Mouse (Mus musculus) ovary, postnatal 36 days (tissue): Measurements from ENCODE around the gene Olfr1089.

Experiments
- DNase-seq: peaks from one replicate; pipeline ENCODE4 v3.0.0; 2022; ENCODE audit warnings: low spot score, mixed read lengths

Gene Olfr1089

GRCm38 (mm10) chr2:86733601-86734000, at the start of gene Olfr1089:
Olfr1089 (minus strand) TSS chr2:86733701.
- DNase-seq, result no peak

GRCm38 (mm10) chr2:86782179-86782578, 48.7 kb upstream of the Olfr1089 start, which contains the start of gene Olfr1093:
Olfr1093 (plus strand) TSS chr2:86782479.
- DNase-seq, result no peak

- DNase-seq, result no peak
Observed at GRCm38 (mm10) chr2:86761050-86761449, 27.5 kb upstream of the Olfr1089 start.

GRCm38 (mm10) chr2:86758893-86759292, 25.4 kb upstream of the Olfr1089 start, which contains the start of gene Olfr1090:
Olfr1090 (minus strand) TSS chr2:86758993.
- no peak for DNase-seq

- no peak for DNase-seq
Observed at GRCm38 (mm10) chr2:86698295-86698694, 35.2 kb downstream of the Olfr1089 start, which contains the start of gene Olfr1087. Olfr1087 (minus strand) TSS chr2:86698395.
